Mouse (Mus musculus): ENCODE data around the gene Zfp85. TPM values are rescaled to one million over a fixed set of nuclear protein-coding genes. Genes with fewer than 3 reads are reported as not detected.
"Not testable (repeated sequence)": the region's sequence is repeated elsewhere in the genome, so short reads cannot be mapped to it uniquely, and the experiment has no call there.

Zfp85 gene
- polyA plus RNA-seq, 1 experiment from 2014 or later = 11.1 TPM

DNA sequence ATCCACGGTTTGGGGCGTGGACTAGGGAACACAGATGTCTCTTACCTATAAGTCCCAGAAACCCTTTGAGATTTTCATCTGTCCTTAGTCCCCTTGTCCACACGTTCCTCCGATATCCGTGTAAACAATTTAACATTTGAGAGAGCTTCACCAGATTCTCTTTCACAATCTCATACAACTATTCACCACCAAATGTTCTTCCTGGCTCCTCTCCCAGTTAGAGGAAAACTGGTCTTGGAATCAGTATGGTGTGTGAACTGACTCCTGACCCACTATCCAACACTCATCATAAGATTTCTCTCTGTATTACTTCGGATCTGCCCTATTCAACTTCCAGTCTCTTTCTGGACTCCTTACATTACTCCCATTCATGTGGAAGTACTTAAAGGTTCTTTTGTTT, 733 bp upstream of the Zfp85 start:
- 85% methylated on average over 6 of the region's 6 CpGs for WGBS
- Histone ChIP-seq H3K27ac (replicated peaks; ENCODE audit: low read depth, low read length) (no peak overlapping the region), H3K9me3 (ENCODE audit: control insufficient read depth, low read length) (no peaks in the 10 kb centered on the region), H3K27me3 (ENCODE audit: control insufficient read depth, insufficient read depth, low read length) (no peaks in the 10 kb centered on the region), H3K36me3 (ENCODE audit: control insufficient read depth, insufficient read depth, low read length) (peaks cover 5% of the 10 kb centered on the region; the same call in 1 of the 2 replicates), H3K4me3 (replicated peaks; ENCODE audit: low read depth, low read length) (no peak overlapping the region), H3K4me2 (ENCODE audit: low read length) (peak overlapping the region; percentile 63; the same call in 1 of the 2 replicates), H3K9ac (replicated peaks; ENCODE audit: low read length) (no peak overlapping the region), H3K4me1 (ENCODE audit: control insufficient read depth, insufficient read depth, low read length) (0 out of 2 replicates have a peak, but pooled peaks cover 5% of the 10 kb centered on the region)
- no peak for DNase-seq
- ATAC-seq (ENCODE audit: low FRiP score, low TSS enrichment) = no peak

DNA sequence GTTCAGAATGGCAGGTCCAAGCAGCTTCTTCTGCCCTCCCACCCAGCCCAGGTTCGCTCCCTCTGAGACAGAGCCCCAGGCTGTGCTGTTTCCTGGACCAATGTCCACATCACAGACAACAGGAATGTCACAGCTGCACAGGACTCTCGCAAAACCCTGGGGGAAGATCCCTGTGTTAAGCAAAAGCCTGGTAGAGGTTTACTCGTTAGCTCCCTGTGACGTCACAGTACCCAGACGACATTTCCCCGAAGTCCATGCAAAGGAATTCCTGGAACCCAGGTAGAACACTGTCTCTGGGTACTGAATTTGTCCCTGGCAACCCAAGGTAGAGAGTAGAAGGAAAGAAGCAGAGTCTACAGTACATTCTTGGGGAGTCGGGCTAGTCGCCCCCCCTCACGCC, 11.1 kb downstream of the Zfp85 start:
- no peak for ATAC-seq (ENCODE audit: low FRiP score, low TSS enrichment)
- H3K9me3 ChIP-seq (ENCODE audit: control insufficient read depth, low read length) = peaks cover 7% of the 10 kb centered on the region
- H3K36me3 ChIP-seq (ENCODE audit: control insufficient read depth, insufficient read depth, low read length) = peaks cover 15% of the 10 kb centered on the region
- H3K27me3 ChIP-seq (ENCODE audit: control insufficient read depth, insufficient read depth, low read length) = no peaks in the 10 kb centered on the region
- H3K9ac ChIP-seq (replicated peaks; ENCODE audit: low read length) = no peak overlapping the region
- 89% methylated on average over 9 of the region's 9 CpGs for WGBS
- H3K4me1 ChIP-seq (ENCODE audit: control insufficient read depth, insufficient read depth, low read length) = no peaks in the 10 kb centered on the region
- H3K27ac ChIP-seq (replicated peaks; ENCODE audit: low read depth, low read length) = no peak overlapping the region
- no peak for DNase-seq
- H3K4me3 ChIP-seq (replicated peaks; ENCODE audit: low read depth, low read length) = no peak overlapping the region
- H3K4me2 ChIP-seq (ENCODE audit: low read length) = no peak overlapping the region

DNA sequence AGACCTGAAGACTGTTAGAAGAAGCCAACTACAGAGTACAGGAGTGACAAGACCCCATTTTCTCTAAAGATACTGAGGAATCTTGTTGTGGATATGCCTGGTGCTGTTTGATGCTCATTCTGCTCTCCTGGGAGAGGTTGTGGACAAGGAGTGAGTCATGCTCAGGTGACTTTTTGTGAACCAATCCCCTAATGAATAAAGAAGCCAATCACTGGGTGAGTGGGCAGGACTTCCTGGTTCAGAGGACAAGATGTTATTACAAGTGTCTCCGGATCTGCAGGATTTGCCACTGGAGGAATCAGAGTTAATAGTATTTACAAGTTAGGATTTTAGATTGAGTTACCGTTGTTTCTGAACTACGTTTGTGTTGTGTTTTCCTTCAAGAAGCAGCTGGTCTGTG, 12.1 kb downstream of the Zfp85 start:
- Histone ChIP-seq H3K36me3 (ENCODE audit: control insufficient read depth, insufficient read depth, low read length) (peaks cover 7% of the 10 kb centered on the region), H3K27ac (replicated peaks; ENCODE audit: low read depth, low read length) (no peak overlapping the region), H3K27me3 (ENCODE audit: control insufficient read depth, insufficient read depth, low read length) (no peaks in the 10 kb centered on the region), H3K4me1 (ENCODE audit: control insufficient read depth, insufficient read depth, low read length) (no peaks in the 10 kb centered on the region), H3K4me2 (ENCODE audit: low read length) (no peak overlapping the region), H3K9ac (replicated peaks; ENCODE audit: low read length) (no peak overlapping the region), H3K4me3 (replicated peaks; ENCODE audit: low read depth, low read length) (no peak overlapping the region), H3K9me3 (ENCODE audit: control insufficient read depth, low read length) (peaks cover under 1% of the 10 kb centered on the region; the same call in 1 of the 2 replicates)
- WGBS = 93% methylated on average over 3 of the region's 3 CpGs
- ATAC-seq (ENCODE audit: low FRiP score, low TSS enrichment) (no peak), DNase-seq (no peak)

DNA sequence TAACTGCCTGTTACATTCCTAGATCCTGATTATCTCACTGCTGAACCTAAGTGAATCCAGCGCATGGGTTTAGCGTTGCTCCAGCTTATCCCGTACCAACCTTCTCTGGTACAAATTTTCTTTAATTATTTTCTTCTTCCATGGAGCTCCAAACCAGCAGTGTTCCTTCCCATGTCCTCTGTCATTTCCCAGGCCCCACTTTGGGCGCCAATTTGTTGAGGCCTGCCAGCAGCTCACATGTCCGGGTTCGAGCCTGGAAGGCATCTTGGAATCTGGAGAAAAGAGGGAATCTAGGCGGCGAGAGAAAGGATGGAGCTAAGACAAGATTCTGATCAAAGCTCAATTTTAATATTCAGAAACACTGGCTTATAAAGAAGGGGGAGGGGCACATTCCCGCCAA, 20.6 kb downstream of the Zfp85 start:
- not testable (repeated sequence) for ATAC-seq (ENCODE audit: low FRiP score, low TSS enrichment); H3K4me3 ChIP-seq (replicated peaks; ENCODE audit: low read depth, low read length); H3K27ac ChIP-seq (replicated peaks; ENCODE audit: low read depth, low read length); H3K4me1 ChIP-seq (ENCODE audit: control insufficient read depth, insufficient read depth, low read length); DNase-seq; H3K36me3 ChIP-seq (ENCODE audit: control insufficient read depth, insufficient read depth, low read length); H3K4me2 ChIP-seq (ENCODE audit: low read length); H3K9ac ChIP-seq (replicated peaks; ENCODE audit: low read length); H3K27me3 ChIP-seq (ENCODE audit: control insufficient read depth, insufficient read depth, low read length); H3K9me3 ChIP-seq (ENCODE audit: control insufficient read depth, low read length)
- 96% methylated on average over 9 of the region's 9 CpGs for WGBS

DNA sequence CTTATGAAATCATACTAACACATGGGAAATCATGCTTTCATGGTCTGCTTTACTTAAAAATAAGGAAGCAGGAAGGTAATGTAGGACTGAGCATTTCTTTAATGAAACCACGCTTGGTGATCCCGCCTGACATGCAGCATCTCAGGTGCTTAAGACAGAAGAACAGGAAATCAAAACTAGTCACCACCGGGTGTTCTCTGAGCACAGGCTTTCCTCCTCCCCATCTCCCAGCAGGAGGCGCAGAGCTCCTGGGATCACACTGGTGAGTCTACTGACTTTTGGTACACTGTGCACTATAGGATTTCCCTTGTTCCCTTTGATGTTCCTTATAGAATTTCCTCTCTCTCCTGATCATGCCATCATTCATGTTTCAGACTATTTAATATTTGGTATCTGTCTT, 25.6 kb downstream of the Zfp85 start:
- Histone ChIP-seq H3K4me3 (replicated peaks; ENCODE audit: low read depth, low read length) (peak overlapping the region; percentile 50), H3K4me2 (ENCODE audit: low read length) (peak overlapping the region; percentile 63), H3K9ac (replicated peaks; ENCODE audit: low read length) (peak overlapping the region; percentile 57; the same call in 1 of the 2 replicates)
- H3K4me1 ChIP-seq (ENCODE audit: control insufficient read depth, insufficient read depth, low read length); H3K36me3 ChIP-seq (ENCODE audit: control insufficient read depth, insufficient read depth, low read length); H3K27ac ChIP-seq (replicated peaks; ENCODE audit: low read depth, low read length); H3K27me3 ChIP-seq (ENCODE audit: control insufficient read depth, insufficient read depth, low read length); H3K9me3 ChIP-seq (ENCODE audit: control insufficient read depth, low read length): not testable (repeated sequence)
- ATAC-seq (ENCODE audit: low FRiP score, low TSS enrichment) = peak; percentile 46; the same call in 1 of the 2 replicates
- DNase-seq = peak; percentile 59
- WGBS = 50% methylated on average over 4 of the region's 4 CpGs

DNA sequence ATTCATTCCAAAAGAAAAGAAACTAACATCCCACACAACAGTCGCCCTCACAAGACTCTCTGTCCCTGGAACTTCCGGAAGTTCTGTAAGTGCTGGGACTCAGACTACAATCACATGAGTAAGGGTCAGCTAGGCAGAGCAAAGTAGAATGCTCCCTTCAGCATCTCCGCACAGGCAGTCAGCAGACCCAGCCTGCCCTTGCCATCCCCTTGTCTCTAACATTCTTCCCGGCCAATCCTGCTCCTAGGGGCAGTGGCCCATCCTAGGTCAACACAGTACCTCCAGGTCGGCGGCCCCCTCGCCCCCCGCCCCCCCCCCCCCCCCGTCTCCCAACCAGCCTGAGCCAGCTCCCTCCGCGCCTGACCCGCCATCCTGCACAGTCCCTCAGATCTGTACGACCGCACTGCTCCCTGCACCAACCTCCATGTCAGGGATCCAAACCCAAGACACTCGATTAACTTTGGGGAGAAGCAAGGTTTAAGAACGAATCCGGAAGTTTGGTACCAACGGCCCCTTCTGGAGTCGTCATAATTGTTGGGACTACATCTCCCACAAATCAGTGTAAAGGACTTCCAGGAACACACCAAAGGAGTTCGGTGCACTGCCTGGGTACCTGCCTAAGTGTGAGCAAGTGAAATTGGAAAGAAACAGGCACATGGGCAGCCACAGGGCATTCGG, 26.2 kb downstream of the Zfp85 start, which contains the start of gene Zfp65:
Gene Zfp65, minus strand, starts transcription at position 533 of the 678 bp plus-strand sequence.
- ATAC-seq (ENCODE audit: low FRiP score, low TSS enrichment) (peak; percentile 67), DNase-seq (peak; percentile 82)
- Histone ChIP-seq H3K36me3 (ENCODE audit: control insufficient read depth, insufficient read depth, low read length) (no peaks in the 10 kb centered on the region), H3K4me2 (ENCODE audit: low read length) (peak within 1 kb of the TSS; percentile 63), H3K27ac (replicated peaks; ENCODE audit: low read depth, low read length) (no peak within 1 kb of the TSS), H3K4me3 (replicated peaks; ENCODE audit: low read depth, low read length) (peak within 1 kb of the TSS; percentile 50), H3K9me3 (ENCODE audit: control insufficient read depth, low read length) (no peaks in the 10 kb centered on the region), H3K4me1 (ENCODE audit: control insufficient read depth, insufficient read depth, low read length) (no peaks in the 10 kb centered on the region), H3K9ac (replicated peaks; ENCODE audit: low read length) (peak within 1 kb of the TSS; percentile 57), H3K27me3 (ENCODE audit: control insufficient read depth, insufficient read depth, low read length) (no peaks in the 10 kb centered on the region)
- WGBS = 7% methylated on average over 21 of the region's 21 CpGs

DNA sequence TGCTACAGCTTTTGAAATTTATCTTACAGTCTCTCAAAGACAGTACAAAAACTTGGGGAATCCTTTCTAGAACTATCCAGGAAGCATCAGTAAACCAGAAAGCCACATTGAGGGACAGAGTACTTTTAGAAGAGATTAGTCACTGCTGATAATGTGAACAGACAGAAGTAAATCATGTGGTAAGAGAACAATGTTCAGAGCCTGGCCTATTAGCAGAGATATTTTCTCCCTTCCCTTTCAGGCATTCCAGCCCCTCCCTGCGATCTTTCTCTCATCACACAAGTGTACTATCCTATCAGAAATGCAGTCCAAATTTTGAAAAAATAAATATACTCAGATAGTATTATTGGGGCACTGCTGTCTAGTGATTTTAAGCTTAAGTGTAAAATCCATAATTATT, 26.9 kb downstream of the Zfp85 start:
- Histone ChIP-seq H3K4me3 (replicated peaks; ENCODE audit: low read depth, low read length) (peak overlapping the region; percentile 50; the same call in 1 of the 2 replicates), H3K27me3 (ENCODE audit: control insufficient read depth, insufficient read depth, low read length) (no peaks in the 10 kb centered on the region), H3K9ac (replicated peaks; ENCODE audit: low read length) (peak overlapping the region; percentile 57; the same call in 1 of the 2 replicates), H3K9me3 (ENCODE audit: control insufficient read depth, low read length) (no peaks in the 10 kb centered on the region), H3K27ac (replicated peaks; ENCODE audit: low read depth, low read length) (no peak overlapping the region), H3K4me1 (ENCODE audit: control insufficient read depth, insufficient read depth, low read length) (0 out of 2 replicates have a peak, but pooled peaks cover 3% of the 10 kb centered on the region), H3K36me3 (ENCODE audit: control insufficient read depth, insufficient read depth, low read length) (no peaks in the 10 kb centered on the region), H3K4me2 (ENCODE audit: low read length) (peak overlapping the region; percentile 63)
- DNase-seq = no peak
- no peak for ATAC-seq (ENCODE audit: low FRiP score, low TSS enrichment)
- 79% methylated on average over 1 of the region's 1 CpGs for WGBS

DNA sequence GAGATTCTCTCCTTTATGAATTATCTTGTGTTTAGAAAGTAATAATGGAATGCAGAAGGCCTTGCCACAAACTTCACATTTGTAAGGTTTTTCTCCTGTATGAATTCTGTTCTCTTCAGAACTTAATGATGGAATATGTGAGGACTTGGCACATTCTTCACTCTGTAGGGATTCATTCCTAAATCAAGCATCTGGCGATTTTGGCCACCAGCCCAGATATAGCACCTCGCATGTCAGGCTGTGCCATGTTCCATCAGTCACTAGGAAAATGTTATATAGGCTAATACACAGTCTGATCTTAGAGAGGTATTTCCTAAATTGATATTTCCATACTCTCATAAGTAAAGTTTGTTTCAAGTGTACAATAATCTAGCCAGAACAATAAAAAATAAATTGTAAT, 29.7 kb downstream of the Zfp85 start:
- H3K4me3 ChIP-seq (replicated peaks; ENCODE audit: low read depth, low read length); H3K9ac ChIP-seq (replicated peaks; ENCODE audit: low read length); H3K9me3 ChIP-seq (ENCODE audit: control insufficient read depth, low read length); H3K4me1 ChIP-seq (ENCODE audit: control insufficient read depth, insufficient read depth, low read length); H3K27me3 ChIP-seq (ENCODE audit: control insufficient read depth, insufficient read depth, low read length); ATAC-seq (ENCODE audit: low FRiP score, low TSS enrichment); H3K4me2 ChIP-seq (ENCODE audit: low read length); H3K36me3 ChIP-seq (ENCODE audit: control insufficient read depth, insufficient read depth, low read length); H3K27ac ChIP-seq (replicated peaks; ENCODE audit: low read depth, low read length): not testable (repeated sequence)
- 87% methylated on average over 2 of the region's 2 CpGs for WGBS
- peak; percentile 22 for DNase-seq

Data from midbrain, embryonic 14.5 days (tissue).